Mouse (Mus musculus) stomach, embryonic 15.5 days (tissue): ENCODE data around the gene Prune1. TPM values are rescaled to one million over a fixed set of nuclear protein-coding genes. Genes with fewer than 3 reads are reported as not detected.
"Not testable (repeated sequence)": the region's sequence is repeated elsewhere in the genome, so short reads cannot be mapped to it uniquely, and the experiment has no call there.

Experiments used
- ATAC-seq: fragments of 200-750 bp; cut with Nextera tagmentation; 2 replicates; pipeline ENCODE4 v1.8.0; 2017; ENCODE audit warnings: low read depth, moderate number of reproducible peaks, moderate TSS enrichment; ENCODE audit not compliant: insufficient read depth, low FRiP score
- H3K27ac ChIP-seq: fragments of 300-500 bp; sonication (generic); 2 replicates; pipeline ENCODE4 v1.5.1; 2015; ENCODE audit warnings: mild to moderate bottlenecking, inconsistent platforms
- H3K27me3 ChIP-seq: fragments of 300-500 bp; sonication (generic); replicated peaks from 2 replicates; pipeline ENCODE4 v1.6.1; 2015; ENCODE audit warnings: inconsistent platforms
- H3K36me3 ChIP-seq: fragments of 300-500 bp; sonication (generic); 2 replicates; pipeline ENCODE4 v1.6.1; 2015; ENCODE audit warnings: inconsistent platforms
- H3K4me1 ChIP-seq: fragments of 300-500 bp; sonication (generic); 2 replicates; pipeline ENCODE4 v1.6.1; 2015; ENCODE audit warnings: inconsistent platforms
- H3K4me2 ChIP-seq: fragments of 300-500 bp; sonication (generic); 2 replicates; pipeline ENCODE4 v1.6.1; 2015; ENCODE audit warnings: mild to moderate bottlenecking, inconsistent platforms
- H3K4me3 ChIP-seq: fragments of 300-500 bp; sonication (generic); replicated peaks from 2 replicates; pipeline ENCODE4 v1.5.1; 2015; ENCODE audit warnings: inconsistent platforms
- H3K9ac ChIP-seq: fragments of 300-500 bp; sonication (generic); 2 replicates; pipeline ENCODE4 v1.6.1; 2015; ENCODE audit warnings: inconsistent platforms
- H3K9me3 ChIP-seq: fragments of 300-500 bp; sonication (generic); 2 replicates; pipeline ENCODE4 v1.6.1; 2016; ENCODE audit warnings: inconsistent platforms
- WGBS: fragments of 180-500 bp; shearing (Covaris S2); methylation state at CpG from one replicate; pipeline ENCODE4 v1.1.7; 2015; 5-methylcytosine and 5-hydroxymethylcytosine counted together
- polyA plus RNA-seq: library from polyadenylated mRNA; unstranded; fragments of >200 nt; fragmentation: Nextera tagmentation; extraction: Ambion mirVana; gene quantifications from 2 replicates; pipeline ENCODE4 v1.2.1, GENCODE M21; 2015

Prune1 gene
- polyA plus RNA-seq, 1 experiment from 2014 or later = 16.6 TPM

GRCm38 (mm10) chr3:95216655-95217254, 65.1 kb downstream of the Prune1 start:
- 14% methylated on average over 4 of the region's 4 CpGs for WGBS
- H3K27ac ChIP-seq = peak overlapping the region; percentile 100
- no peaks in the 10 kb centered on the region for H3K27me3 ChIP-seq
- peak overlapping the region; percentile 85; the same call in 1 of the 2 replicates for H3K9ac ChIP-seq
- H3K9me3 ChIP-seq = no peaks in the 10 kb centered on the region
- peak; percentile 27 for ATAC-seq
- H3K36me3 ChIP-seq = 0 out of 2 replicates have a peak, but pooled peaks cover 14% of the 10 kb centered on the region
- H3K4me1 ChIP-seq = 0 out of 2 replicates have a peak, but pooled peaks cover 7% of the 10 kb centered on the region
- peak overlapping the region; percentile 82 for H3K4me3 ChIP-seq
- H3K4me2 ChIP-seq = peak overlapping the region; percentile 75

- WGBS = 94% methylated on average over 1 of the region's 1 CpGs
- Histone ChIP-seq H3K9me3 (no peaks in the 10 kb centered on the region), H3K4me1 (0 out of 2 replicates have a peak, but pooled peaks cover 7% of the 10 kb centered on the region), H3K4me3 (no peak overlapping the region), H3K27me3 (no peaks in the 10 kb centered on the region), H3K4me2 (no peak overlapping the region), H3K36me3 (0 out of 2 replicates have a peak, but pooled peaks cover 11% of the 10 kb centered on the region), H3K27ac (no peak overlapping the region), H3K9ac (no peak overlapping the region)
- no peak for ATAC-seq
These were observed 68.3 kb downstream of the Prune1 start for GRCm38 (mm10) chr3:95213609-95213975.

- H3K36me3 ChIP-seq = peaks cover 14% of the 10 kb centered on the region; the same call in 1 of the 2 replicates
- H3K4me2 ChIP-seq, H3K27me3 ChIP-seq, H3K27ac ChIP-seq, H3K4me1 ChIP-seq, H3K4me3 ChIP-seq, ATAC-seq, H3K9ac ChIP-seq, H3K9me3 ChIP-seq: not testable (repeated sequence)
- 88% methylated on average over 10 of the region's 10 CpGs for WGBS
These were observed 68.8 kb downstream of the Prune1 start for GRCm38 (mm10) chr3:95212889-95213608.

GRCm38 (mm10) chr3:95210585-95210984, 71.3 kb downstream of the Prune1 start:
- Histone ChIP-seq H3K9ac (no peak overlapping the region), H3K4me1 (no peaks in the 10 kb centered on the region), H3K4me2 (no peak overlapping the region), H3K27ac (no peak overlapping the region), H3K9me3 (no peaks in the 10 kb centered on the region), H3K36me3 (peaks cover 30% of the 10 kb centered on the region), H3K27me3 (no peaks in the 10 kb centered on the region), H3K4me3 (no peak overlapping the region)
- WGBS = 74% methylated on average over 2 of the region's 2 CpGs
- no peak for ATAC-seq

- peaks cover 34% of the 10 kb centered on the region for H3K36me3 ChIP-seq
These were observed 73.6 kb downstream of the Prune1 start for GRCm38 (mm10) chr3:95208286-95208685.

GRCm38 (mm10) chr3:95203880-95204279, 78.0 kb downstream of the Prune1 start:
- peaks cover 59% of the 10 kb centered on the region for H3K36me3 ChIP-seq
- H3K27me3 ChIP-seq = no peaks in the 10 kb centered on the region
- no peaks in the 10 kb centered on the region for H3K4me1 ChIP-seq
- no peak overlapping the region for H3K27ac ChIP-seq
- no peak overlapping the region for H3K9ac ChIP-seq
- WGBS = 88% methylated on average over 6 of the region's 6 CpGs
- no peak for ATAC-seq
- no peaks in the 10 kb centered on the region for H3K9me3 ChIP-seq
- no peak overlapping the region for H3K4me2 ChIP-seq
- no peak overlapping the region for H3K4me3 ChIP-seq

More at GRCm38 (mm10) chr3:95208286-95208685, 73.6 kb downstream of the Prune1 start:
- WGBS = 85% methylated on average over 3 of the region's 4 CpGs
- Histone ChIP-seq H3K9me3 (no peaks in the 10 kb centered on the region), H3K4me1 (no peaks in the 10 kb centered on the region), H3K27ac (no peak overlapping the region), H3K9ac (no peak overlapping the region), H3K27me3 (no peaks in the 10 kb centered on the region), H3K4me3 (no peak overlapping the region), H3K4me2 (no peak overlapping the region)
- no peak for ATAC-seq

Other genes starting within 250 kb of the Prune1 start
- 220 and 221 TPM in 2 replicates for gene Psmd4, start 239.5 kb downstream of the Prune1 start, polyA plus RNA-seq
- gene Pip5k1a, start 175.1 kb downstream of the Prune1 start, polyA plus RNA-seq = 17.0 and 17.5 TPM in 2 replicates
- 119 and 124 TPM in 2 replicates for gene Vps72, start 171.1 kb downstream of the Prune1 start, polyA plus RNA-seq
- 1.6 and 1.7 TPM in 2 replicates for gene Tmod4, start 157.6 kb downstream of the Prune1 start, polyA plus RNA-seq
- 59.1 and 62.7 TPM in 2 replicates for gene Scnm1, start 148.1 kb downstream of the Prune1 start, polyA plus RNA-seq
- 11.6 and 11.7 TPM in 2 replicates for gene Lysmd1, start 148.0 kb downstream of the Prune1 start, polyA plus RNA-seq
- gene Tnfaip8l2, start 139.7 kb downstream of the Prune1 start, polyA plus RNA-seq = 5.1 and 6.7 TPM in 2 replicates
- 5.9 and 6.9 TPM in 2 replicates for gene Sema6c, start 121.6 kb downstream of the Prune1 start, polyA plus RNA-seq
- gene Gabpb2, start 64.2 kb downstream of the Prune1 start, polyA plus RNA-seq = 10.7 and 11.4 TPM in 2 replicates
- gene Cdc42se1, start 53.3 kb downstream of the Prune1 start, polyA plus RNA-seq = 83.5 and 96.5 TPM in 2 replicates
- 18.5 and 18.6 TPM in 2 replicates for gene Mllt11, start 49.9 kb downstream of the Prune1 start, polyA plus RNA-seq
- gene Gm128, start 40.5 kb downstream of the Prune1 start, polyA plus RNA-seq = 0.35 TPM in 2 replicates
- gene Bnipl, start 30.9 kb downstream of the Prune1 start, polyA plus RNA-seq = 3.5 and 5.8 TPM in 2 replicates
- 45.8 and 51.2 TPM in 2 replicates for gene Mindy1, start 731 bp downstream of the Prune1 start, polyA plus RNA-seq
- gene Anxa9, start 25.1 kb upstream of the Prune1 start, polyA plus RNA-seq = 2.3 and 3.4 TPM in 2 replicates
- gene Cers2, start 32.7 kb upstream of the Prune1 start, polyA plus RNA-seq = 138 and 146 TPM in 2 replicates
- 29.9 and 34.1 TPM in 2 replicates for gene Setdb1, start 75.1 kb upstream of the Prune1 start, polyA plus RNA-seq
- gene 4930558C23Rik, start 120.8 kb upstream of the Prune1 start, polyA plus RNA-seq = not detected in 2 replicates
- 38.6 and 42.4 TPM in 2 replicates for gene Arnt, start 152.3 kb upstream of the Prune1 start, polyA plus RNA-seq
- 11.7 and 12.2 TPM in 2 replicates for gene Ctsk, start 217.2 kb upstream of the Prune1 start, polyA plus RNA-seq
- 32.5 and 33.6 TPM in 2 replicates for gene Ctss, start 244.7 kb upstream of the Prune1 start, polyA plus RNA-seq